Mouse (Mus musculus): ENCODE data around the gene Polg2. TPM values are rescaled to one million over a fixed set of nuclear protein-coding genes. Genes with fewer than 3 reads are reported as not detected.

Gene Polg2
- total and polyA plus RNA-seq, 2 experiments from 2014 or later = 10.0 to 10.5 TPM

DNA sequence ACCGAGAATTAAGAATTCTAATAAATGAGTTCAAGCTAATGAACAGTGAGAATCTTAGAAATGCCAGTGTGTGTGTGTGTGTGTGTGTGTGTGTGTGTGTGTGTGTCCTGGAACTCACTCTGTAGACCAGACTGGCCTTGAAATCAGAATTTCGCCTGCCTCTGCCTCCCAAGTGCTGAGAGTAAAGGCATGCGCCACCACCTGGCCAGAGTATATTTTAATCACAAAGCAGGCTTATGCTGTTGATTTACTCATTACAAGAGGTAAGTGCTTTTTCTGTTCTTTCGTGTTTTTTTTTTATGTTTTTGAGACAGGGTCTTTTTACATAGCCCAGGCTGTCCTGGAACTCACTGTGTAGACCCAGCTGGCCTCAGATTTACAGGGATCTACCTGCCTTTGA is 14.5 kb upstream of the Polg2 start:
- no peak overlapping the region for H3K4me2 ChIP-seq (ENCODE audit: low read depth)
- TF ChIP-seq CTCF (IDR thresholded peaks at IDR 0.05; ENCODE audit: low read depth) = no peak
- no peak overlapping the region for H3K4me3 ChIP-seq (ENCODE audit: low read depth, low read length)
- no peak for ATAC-seq
- H3K27ac ChIP-seq (ENCODE audit: low read depth, low read length) = no peak overlapping the region
- peaks cover 41% of the 10 kb centered on the region for H3K36me3 ChIP-seq (ENCODE audit: insufficient read depth)
- no peaks in the 10 kb centered on the region for H3K27me3 ChIP-seq (ENCODE audit: insufficient read depth, low read length)
- no peak for DNase-seq
- H3K9ac ChIP-seq = no peak overlapping the region
- no peaks in the 10 kb centered on the region for H3K9me3 ChIP-seq (ENCODE audit: low read length)
- no peaks in the 10 kb centered on the region for H3K4me1 ChIP-seq (ENCODE audit: insufficient read depth)
- WGBS = 73% methylated on average over 4 of the region's 4 CpGs

DNA sequence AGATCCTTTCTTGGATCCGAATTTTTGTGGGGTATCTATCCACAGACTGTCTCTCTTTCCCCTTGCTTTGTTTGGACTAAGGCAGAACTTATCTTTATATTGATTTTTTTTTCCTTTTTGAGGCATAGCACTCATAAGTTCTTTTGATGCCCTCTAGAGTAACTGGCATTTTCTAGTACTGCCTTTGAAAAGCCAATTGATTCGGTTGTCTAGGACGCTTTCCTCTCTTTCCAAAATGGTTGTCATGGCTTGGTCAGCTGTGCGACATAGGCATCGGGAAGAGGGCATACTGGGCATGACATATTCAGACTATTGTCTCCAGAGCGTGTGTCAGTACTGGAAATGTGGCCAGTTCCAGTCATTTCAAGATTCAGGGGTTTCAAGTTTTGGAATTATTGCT is 10.3 kb upstream of the Polg2 start:
- Histone ChIP-seq H3K4me2 (ENCODE audit: low read depth) (peak overlapping the region; percentile 65), H3K4me3 (ENCODE audit: low read depth, low read length) (peak overlapping the region; percentile 85), H3K9ac (peak overlapping the region; percentile 96), H3K9me3 (ENCODE audit: low read length) (no peaks in the 10 kb centered on the region), H3K27ac (ENCODE audit: low read depth, low read length) (peak overlapping the region; percentile 98), H3K27me3 (ENCODE audit: insufficient read depth, low read length) (no peaks in the 10 kb centered on the region), H3K36me3 (ENCODE audit: insufficient read depth) (peaks cover 21% of the 10 kb centered on the region), H3K4me1 (ENCODE audit: insufficient read depth) (peaks cover 10% of the 10 kb centered on the region; the same call in 1 of the 2 replicates)
- ATAC-seq (no peak), DNase-seq (peak; percentile 41)
- no peak for TF ChIP-seq CTCF (IDR thresholded peaks at IDR 0.05; ENCODE audit: low read depth)
- WGBS = under 1% methylated on average over 6 of the region's 6 CpGs

DNA sequence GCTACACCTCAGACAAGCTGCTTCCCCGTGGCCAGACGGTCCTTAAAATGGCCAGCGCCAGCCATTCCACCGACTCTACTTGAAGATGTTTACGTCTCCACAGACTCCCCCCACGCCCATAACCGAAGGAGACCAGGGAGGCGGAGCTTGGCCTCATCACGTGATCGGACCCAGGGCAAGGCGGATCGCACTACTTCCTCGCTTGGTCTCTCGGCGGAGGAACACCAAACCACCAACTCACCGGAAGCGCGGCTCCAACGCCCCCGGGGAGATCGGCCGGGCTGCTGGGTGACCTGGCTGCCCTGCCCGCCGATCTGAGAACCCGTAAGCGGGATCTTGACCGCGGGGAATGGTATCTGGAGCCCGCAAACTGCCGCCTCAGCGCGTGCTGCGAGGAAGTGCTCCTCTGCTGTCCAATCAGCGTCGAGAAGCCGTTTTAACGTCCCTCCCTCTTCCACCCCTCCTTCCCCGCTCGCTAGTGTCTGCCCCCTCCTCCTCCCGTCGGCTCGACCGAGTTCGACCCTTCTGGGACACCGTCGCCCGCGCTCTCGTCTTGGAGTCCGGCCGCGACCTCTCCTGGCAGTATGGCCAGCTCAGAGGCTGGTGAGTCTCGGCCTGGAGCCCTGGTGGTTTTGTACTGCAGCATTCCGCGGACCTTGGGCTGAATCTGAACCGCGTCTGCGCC is 9.6 kb upstream of the Polg2 start, which contains the start of the genes Ddx5 and Cep95:
Gene Ddx5, minus strand, starts transcription at position 411 of the 685 bp plus-strand sequence.
Gene Cep95, plus strand, starts transcription at position 478 of the 685 bp plus-strand sequence.
- TF ChIP-seq CTCF (IDR thresholded peaks at IDR 0.05; ENCODE audit: low read depth) = peak; percentile 40; the same call in 1 of the 2 replicates
- under 1% methylated on average over 58 of the region's 58 CpGs for WGBS
- Histone ChIP-seq H3K36me3 (ENCODE audit: insufficient read depth) (peaks cover 20% of the 10 kb centered on the region), H3K9me3 (ENCODE audit: low read length) (no peaks in the 10 kb centered on the region), H3K27me3 (ENCODE audit: insufficient read depth, low read length) (no peaks in the 10 kb centered on the region), H3K9ac (peak within 1 kb of the TSS; percentile 96), H3K4me1 (ENCODE audit: insufficient read depth) (peaks cover 10% of the 10 kb centered on the region; the same call in 1 of the 2 replicates), H3K27ac (ENCODE audit: low read depth, low read length) (peak within 1 kb of the TSS; percentile 98), H3K4me2 (ENCODE audit: low read depth) (peak within 1 kb of the TSS; percentile 65), H3K4me3 (ENCODE audit: low read depth, low read length) (peak within 1 kb of the TSS; percentile 85)
- DNase-seq (peak; percentile 99), ATAC-seq (peak; percentile 92)

DNA sequence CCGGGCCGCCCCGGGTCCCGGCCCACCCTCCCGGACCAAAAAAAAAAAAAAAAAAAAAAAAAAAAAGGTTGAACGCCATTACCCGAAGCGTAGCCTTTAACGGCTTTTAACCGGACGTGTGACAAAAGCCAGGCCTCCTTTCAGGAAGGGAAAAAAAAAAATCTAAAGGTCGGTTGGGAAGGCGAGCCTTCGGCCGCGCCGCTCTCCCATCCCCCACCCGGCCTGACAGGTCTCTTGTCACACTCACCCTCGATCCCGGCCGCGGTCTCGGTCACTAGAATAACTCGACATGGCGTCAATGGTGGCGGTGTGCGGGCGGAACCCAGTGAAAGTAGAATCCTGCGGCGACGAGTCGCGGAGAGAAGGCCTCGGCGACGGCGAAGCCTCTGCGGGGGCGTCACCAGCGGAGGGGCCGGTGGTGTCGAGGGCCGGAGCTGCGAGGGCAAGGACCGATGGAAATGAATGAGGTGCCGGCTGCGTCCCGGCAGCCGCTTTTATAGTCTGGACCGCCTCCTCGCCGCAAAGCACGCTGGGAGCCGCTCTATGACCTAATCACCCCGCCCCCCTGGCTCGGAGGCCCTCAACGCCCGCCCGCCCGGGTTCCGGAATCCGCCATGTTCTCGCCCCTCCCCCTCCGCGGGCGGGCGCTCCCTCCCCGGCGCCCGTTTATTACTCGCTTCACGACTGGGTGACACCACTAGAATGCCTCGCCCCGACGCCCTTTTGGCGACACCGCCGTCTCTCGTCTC is 8.9 kb upstream of the Polg2 start:
- peak overlapping the region; percentile 98 for H3K27ac ChIP-seq (ENCODE audit: low read depth, low read length)
- H3K36me3 ChIP-seq (ENCODE audit: insufficient read depth) = peaks cover 27% of the 10 kb centered on the region
- no peaks in the 10 kb centered on the region for H3K27me3 ChIP-seq (ENCODE audit: insufficient read depth, low read length)
- ATAC-seq = peak; percentile 81
- peak; percentile 99 for DNase-seq
- peak overlapping the region; percentile 85 for H3K4me3 ChIP-seq (ENCODE audit: low read depth, low read length)
- TF ChIP-seq CTCF (IDR thresholded peaks at IDR 0.05; ENCODE audit: low read depth) = peak; percentile 3; the same call in 1 of the 2 replicates
- under 1% methylated on average over 68 of the region's 79 CpGs for WGBS
- H3K4me1 ChIP-seq (ENCODE audit: insufficient read depth) = peaks cover 10% of the 10 kb centered on the region; the same call in 1 of the 2 replicates
- no peaks in the 10 kb centered on the region for H3K9me3 ChIP-seq (ENCODE audit: low read length)
- peak overlapping the region; percentile 65 for H3K4me2 ChIP-seq (ENCODE audit: low read depth)
- peak overlapping the region; percentile 96 for H3K9ac ChIP-seq

DNA sequence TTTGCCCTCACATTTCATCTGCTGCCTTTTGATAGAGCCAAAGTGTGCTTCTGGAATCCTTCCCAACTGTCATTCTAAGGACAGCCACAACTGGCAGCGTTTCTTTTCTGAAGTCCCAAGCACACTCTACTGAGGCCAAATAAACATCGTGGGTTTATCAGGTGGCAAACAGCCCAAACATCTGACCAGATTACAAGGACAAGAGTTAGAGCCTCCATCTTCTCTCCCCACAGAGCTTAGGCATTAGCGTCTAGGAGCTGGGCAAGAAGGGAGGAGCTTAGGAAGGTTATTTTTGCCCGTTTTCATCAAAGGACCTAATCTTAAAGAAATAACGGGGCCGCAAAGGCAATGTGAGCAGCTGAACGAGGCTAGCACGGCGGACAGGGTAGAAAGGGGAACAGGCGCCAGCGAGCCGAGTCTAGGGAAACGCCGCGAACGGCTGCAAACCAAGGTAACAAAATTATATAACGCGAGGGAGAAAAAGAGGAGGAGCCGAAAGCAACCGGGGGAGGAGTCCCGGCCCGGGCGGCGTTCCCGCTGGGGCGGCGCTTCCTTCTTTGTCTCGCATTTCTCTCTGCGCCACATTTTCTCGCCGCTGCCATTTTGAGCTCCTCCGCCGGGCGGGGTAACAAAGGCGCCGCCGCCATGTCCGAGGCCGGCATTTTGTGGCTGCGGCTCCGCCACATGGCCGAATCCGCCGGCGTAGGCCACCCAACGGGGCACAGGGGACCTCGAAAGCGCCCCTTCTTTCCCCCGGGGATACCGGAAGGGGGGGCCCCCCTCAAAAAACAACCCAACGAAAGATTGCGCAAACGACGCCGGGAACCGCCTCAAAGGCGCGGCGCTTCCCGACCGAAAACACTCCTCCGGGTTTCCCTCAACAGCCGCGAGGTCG is 8.0 kb upstream of the Polg2 start:
- Histone ChIP-seq H3K36me3 (ENCODE audit: insufficient read depth) (peaks cover 35% of the 10 kb centered on the region), H3K27ac (ENCODE audit: low read depth, low read length) (peak overlapping the region; percentile 98), H3K4me2 (ENCODE audit: low read depth) (peak overlapping the region; percentile 57), H3K4me1 (ENCODE audit: insufficient read depth) (peaks cover 10% of the 10 kb centered on the region; the same call in 1 of the 2 replicates), H3K27me3 (ENCODE audit: insufficient read depth, low read length) (no peaks in the 10 kb centered on the region), H3K9ac (peak overlapping the region; percentile 96), H3K9me3 (ENCODE audit: low read length) (no peaks in the 10 kb centered on the region), H3K4me3 (ENCODE audit: low read depth, low read length) (peak overlapping the region; percentile 85)
- WGBS = 2% methylated on average over 65 of the region's 65 CpGs
- DNase-seq = peak; percentile 93
- peak; percentile 32 for TF ChIP-seq CTCF (IDR thresholded peaks at IDR 0.05; ENCODE audit: low read depth)
- ATAC-seq = peak; percentile 36

DNA sequence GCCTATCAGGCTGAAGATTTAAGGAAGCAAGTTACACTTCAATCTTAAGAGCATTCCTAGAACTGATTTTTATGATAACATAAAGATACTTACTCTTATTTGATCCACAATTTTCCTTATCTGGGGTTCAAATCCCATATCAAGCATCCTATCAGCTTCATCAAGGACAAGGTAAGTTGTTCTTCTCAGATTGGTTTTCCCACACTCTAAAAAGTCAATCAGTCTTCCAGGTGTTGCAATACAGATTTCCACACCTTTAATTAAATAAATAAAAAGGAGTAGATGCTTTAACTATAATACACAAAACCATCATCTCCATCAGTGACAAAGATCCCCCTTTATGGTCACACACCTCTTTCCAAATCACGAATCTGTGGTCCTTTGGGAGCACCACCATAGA is 5.7 kb upstream of the Polg2 start:
- no peak for ATAC-seq
- peak overlapping the region; percentile 57 for H3K4me2 ChIP-seq (ENCODE audit: low read depth)

More for the DNA sequence above, 5.7 kb upstream of the Polg2 start:
- no peaks in the 10 kb centered on the region for H3K9me3 ChIP-seq (ENCODE audit: low read length)
- WGBS = 74% methylated on average over 1 of the region's 1 CpGs
- no peak overlapping the region for H3K9ac ChIP-seq
- no peak overlapping the region for H3K27ac ChIP-seq (ENCODE audit: low read depth, low read length)
- no peak overlapping the region for H3K4me3 ChIP-seq (ENCODE audit: low read depth, low read length)
- H3K4me1 ChIP-seq (ENCODE audit: insufficient read depth) = peaks cover 10% of the 10 kb centered on the region; the same call in 1 of the 2 replicates
- no peak for DNase-seq
- TF ChIP-seq CTCF (IDR thresholded peaks at IDR 0.05; ENCODE audit: low read depth) = no peak
- peaks cover 48% of the 10 kb centered on the region for H3K36me3 ChIP-seq (ENCODE audit: insufficient read depth)
- no peaks in the 10 kb centered on the region for H3K27me3 ChIP-seq (ENCODE audit: insufficient read depth, low read length)
